Mouse (Mus musculus) liver, embryonic 13.5 days (tissue): Measurements from ENCODE around the gene Olfr761. TPM values are rescaled to one million over a fixed set of nuclear protein-coding genes. Genes with fewer than 3 reads are reported as not detected.
"Not testable (repeated sequence)": the region's sequence is repeated elsewhere in the genome, so short reads cannot be mapped to it uniquely, and the experiment has no call there.

ENCODE experiments used
- ATAC-seq: fragments of 200-750 bp; cut with Nextera tagmentation; 2 replicates; pipeline ENCODE4 v1.8.0; 2017; ENCODE audit warnings: low read depth, mild to moderate bottlenecking, moderate number of reproducible peaks, moderate library complexity
- DNase-seq: peaks from one replicate; pipeline ENCODE4 v3.0.0; 2022
- H3K27ac ChIP-seq: fragments of 300-500 bp; sonication (generic); 2 replicates; pipeline ENCODE4 v1.5.1; 2015; ENCODE audit warnings: moderate library complexity, mild to moderate bottlenecking, inconsistent platforms
- H3K27me3 ChIP-seq: fragments of 300-500 bp; sonication (generic); 2 replicates; pipeline ENCODE4 v1.6.1; 2015; ENCODE audit warnings: mild to moderate bottlenecking, inconsistent platforms
- H3K36me3 ChIP-seq: fragments of 300-500 bp; sonication (generic); 2 replicates; pipeline ENCODE4 v1.6.1; 2015; ENCODE audit warnings: mild to moderate bottlenecking, inconsistent platforms
- H3K4me1 ChIP-seq: fragments of 300-500 bp; sonication (generic); replicated peaks from 2 replicates; pipeline ENCODE4 v1.6.1; 2015; ENCODE audit warnings: inconsistent platforms
- H3K4me2 ChIP-seq: fragments of 300-500 bp; sonication (generic); 2 replicates; pipeline ENCODE4 v1.6.1; 2015; ENCODE audit warnings: inconsistent platforms, mild to moderate bottlenecking, moderate library complexity
- H3K4me3 ChIP-seq: fragments of 300-500 bp; sonication (generic); replicated peaks from 2 replicates; pipeline ENCODE4 v1.5.1; 2015; ENCODE audit warnings: mild to moderate bottlenecking, inconsistent platforms
- H3K9ac ChIP-seq: fragments of 300-500 bp; sonication (generic); 2 replicates; pipeline ENCODE4 v1.6.1; 2015; ENCODE audit warnings: mild to moderate bottlenecking, inconsistent platforms
- H3K9me3 ChIP-seq: fragments of 300-500 bp; sonication (generic); replicated peaks from 2 replicates; pipeline ENCODE4 v1.6.1; 2016; ENCODE audit warnings: inconsistent platforms
- WGBS: fragments of 180-500 bp; shearing (Covaris S2); methylation state at CpG from one replicate; pipeline ENCODE4 v1.1.7; 2015; ENCODE audit not compliant: insufficient replicate concordance; 5-methylcytosine and 5-hydroxymethylcytosine counted together
- polyA plus RNA-seq: library from polyadenylated mRNA; unstranded; fragments of >200 nt; fragmentation: Nextera tagmentation; extraction: Ambion mirVana; gene quantifications from 2 replicates; pipeline ENCODE4 v1.2.1, GENCODE M21; 2015

The Olfr761 gene
- not detected in 2 replicates for polyA plus RNA-seq

DNA sequence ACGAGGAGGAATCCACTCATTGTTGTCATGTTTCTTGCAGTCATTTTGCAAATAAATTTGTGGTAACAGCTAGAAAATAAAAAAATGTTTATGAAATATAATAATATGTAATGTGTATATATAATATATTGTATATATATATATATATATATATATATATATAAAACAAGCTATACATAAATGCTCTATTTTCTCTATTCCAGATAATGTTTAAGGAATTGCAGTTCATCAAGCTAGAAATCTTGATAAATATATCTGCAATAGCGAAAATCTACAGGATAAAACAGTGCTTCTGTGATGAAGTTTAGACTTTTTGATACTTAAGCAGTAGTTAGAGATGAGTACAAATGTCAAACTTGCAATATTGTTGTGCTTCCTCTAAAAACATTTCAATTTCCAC, at the start of gene Olfr761:
Olfr761 (minus strand) TSS at position 101 of the 400 bp plus-strand sequence.
- H3K9ac ChIP-seq: no peak within 1 kb of the TSS
- 41% methylated on average over 2 of the region's 2 CpGs for WGBS
- no peak within 1 kb of the TSS for H3K27ac ChIP-seq
- no peak for ATAC-seq
- H3K27me3 ChIP-seq: no peaks in the 10 kb centered on the region
- H3K9me3 ChIP-seq: no peaks in the 10 kb centered on the region
- H3K4me3 ChIP-seq: no peak within 1 kb of the TSS
- H3K4me2 ChIP-seq: no peak within 1 kb of the TSS
- H3K4me1 ChIP-seq: no peaks in the 10 kb centered on the region
- H3K36me3 ChIP-seq: no peaks in the 10 kb centered on the region
- DNase-seq: no peak

DNA sequence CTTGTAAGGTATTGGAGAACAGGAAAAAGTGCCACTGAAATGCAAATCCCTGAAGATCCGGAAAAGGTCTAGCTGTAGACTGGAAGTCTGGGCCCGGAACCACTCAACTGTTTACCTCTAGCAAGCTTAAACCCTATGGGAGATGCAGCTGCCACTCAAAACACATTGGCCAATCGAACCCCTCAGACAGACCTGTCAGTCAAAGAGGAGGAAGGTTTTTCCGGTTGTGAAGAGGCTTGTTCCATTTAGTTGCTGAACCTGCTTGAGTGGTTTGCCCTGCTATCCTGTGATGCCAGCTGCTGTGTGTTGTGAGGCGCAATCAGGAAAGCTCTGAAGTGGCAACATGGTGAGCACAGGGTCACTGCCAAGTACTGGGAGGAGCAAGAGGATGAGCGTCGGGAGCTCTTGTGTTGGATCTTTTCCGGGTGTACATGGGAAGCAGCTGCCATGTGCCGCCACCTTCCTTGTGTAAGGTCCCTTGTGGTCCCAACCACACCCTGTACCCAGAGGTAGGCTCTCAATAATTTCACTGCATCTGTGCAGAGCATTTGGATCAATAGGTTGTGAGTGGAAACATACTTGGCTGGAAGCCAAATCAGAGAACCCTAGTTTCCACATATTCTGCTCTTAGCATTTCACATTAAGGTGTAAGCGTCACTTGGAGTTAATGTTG, 42.9 kb upstream of the Olfr761 start:
- Histone ChIP-seq H3K9me3 (no peaks in the 10 kb centered on the region), H3K27me3 (no peaks in the 10 kb centered on the region), H3K36me3 (no peaks in the 10 kb centered on the region), H3K27ac (peak overlapping the region; percentile 43; the same call in 1 of the 2 replicates), H3K4me1 (0 out of 2 replicates have a peak, but pooled peaks cover 3% of the 10 kb centered on the region), H3K4me3 (peak overlapping the region; percentile 38), H3K9ac (0 out of 2 replicates have a peak overlapping the region, but pooled peaks have one; percentile 29), H3K4me2 (0 out of 2 replicates have a peak overlapping the region, but pooled peaks have one; percentile 6)
- ATAC-seq: peak; percentile 83
- WGBS: 52% methylated on average over 10 of the region's 10 CpGs
- peak; percentile 64 for DNase-seq

GRCm38 (mm10) chr17:37990453-37990961, 37.6 kb upstream of the Olfr761 start:
- Histone ChIP-seq H3K9me3 (no peaks in the 10 kb centered on the region), H3K27ac (peak overlapping the region; percentile 85), H3K4me1 (0 out of 2 replicates have a peak, but pooled peaks cover 3% of the 10 kb centered on the region), H3K4me3 (no peak overlapping the region), H3K4me2 (peak overlapping the region; percentile 35; the same call in 1 of the 2 replicates), H3K36me3 (no peaks in the 10 kb centered on the region), H3K9ac (peak overlapping the region; percentile 9; the same call in 1 of the 2 replicates), H3K27me3 (no peaks in the 10 kb centered on the region)
- ATAC-seq: peak; percentile 95
- WGBS: 28% methylated on average over 3 of the region's 3 CpGs
- peak; percentile 87 for DNase-seq

DNA sequence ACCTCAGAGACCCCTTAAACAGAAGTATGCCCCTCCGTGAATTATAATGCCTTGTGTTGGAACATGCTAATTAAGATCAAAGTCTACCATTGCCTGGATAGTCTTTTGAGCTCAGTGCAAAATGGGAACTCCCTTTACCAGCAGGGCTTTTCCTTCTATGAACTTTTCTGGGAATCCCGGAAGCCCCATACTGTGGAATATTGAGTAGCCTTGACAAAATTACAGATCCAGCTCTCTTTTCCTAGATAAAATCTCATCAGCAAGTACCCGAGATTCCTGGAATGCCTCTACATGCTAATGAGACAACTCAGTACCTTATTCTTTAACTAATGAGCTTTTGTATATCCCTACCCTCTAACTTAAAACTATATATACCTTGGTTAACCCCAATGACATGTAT, 20.7 kb upstream of the Olfr761 start:
- H3K4me3 ChIP-seq: no peak overlapping the region
- no peak overlapping the region for H3K27ac ChIP-seq
- ATAC-seq (no peak), DNase-seq (no peak)
- no peaks in the 10 kb centered on the region for H3K4me1 ChIP-seq
- no peak overlapping the region for H3K9ac ChIP-seq
- WGBS: 70% methylated on average over 3 of the region's 3 CpGs
- no peaks in the 10 kb centered on the region for H3K36me3 ChIP-seq
- H3K4me2 ChIP-seq: no peak overlapping the region
- H3K27me3 ChIP-seq: no peaks in the 10 kb centered on the region
- no peaks in the 10 kb centered on the region for H3K9me3 ChIP-seq

DNA sequence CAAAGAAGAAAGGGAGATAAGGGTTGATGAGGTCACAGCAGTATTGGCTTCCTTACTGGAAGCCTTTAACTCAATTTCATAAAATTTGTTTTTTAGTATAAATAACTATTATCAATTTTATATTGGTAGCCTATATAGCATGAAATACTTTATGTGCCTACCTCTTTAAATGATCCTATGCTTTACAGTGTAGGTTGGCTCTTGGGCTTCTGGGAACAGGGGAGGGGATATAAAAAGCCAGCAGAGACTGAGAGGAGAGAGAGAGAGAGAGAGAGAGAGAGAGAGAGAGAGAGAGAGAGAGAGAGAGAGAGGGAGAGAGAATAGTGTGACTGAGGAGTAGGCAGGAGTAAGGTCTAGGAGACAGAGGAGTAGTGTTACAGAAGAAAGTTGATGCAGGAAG, 32.6 kb downstream of the Olfr761 start, which contains the start of gene Olfr128:
Olfr128 (plus strand) TSS at position 301 of the 400 bp plus-strand sequence.
- H3K27me3 ChIP-seq: no peaks in the 10 kb centered on the region
- ATAC-seq: no peak
- no peaks in the 10 kb centered on the region for H3K9me3 ChIP-seq
- no peak for DNase-seq
- H3K36me3 ChIP-seq: no peaks in the 10 kb centered on the region
- no peak within 1 kb of the TSS for H3K9ac ChIP-seq
- H3K4me1 ChIP-seq: no peaks in the 10 kb centered on the region
- no peak within 1 kb of the TSS for H3K27ac ChIP-seq
- no peak within 1 kb of the TSS for H3K4me2 ChIP-seq
- H3K4me3 ChIP-seq: no peak within 1 kb of the TSS

DNA sequence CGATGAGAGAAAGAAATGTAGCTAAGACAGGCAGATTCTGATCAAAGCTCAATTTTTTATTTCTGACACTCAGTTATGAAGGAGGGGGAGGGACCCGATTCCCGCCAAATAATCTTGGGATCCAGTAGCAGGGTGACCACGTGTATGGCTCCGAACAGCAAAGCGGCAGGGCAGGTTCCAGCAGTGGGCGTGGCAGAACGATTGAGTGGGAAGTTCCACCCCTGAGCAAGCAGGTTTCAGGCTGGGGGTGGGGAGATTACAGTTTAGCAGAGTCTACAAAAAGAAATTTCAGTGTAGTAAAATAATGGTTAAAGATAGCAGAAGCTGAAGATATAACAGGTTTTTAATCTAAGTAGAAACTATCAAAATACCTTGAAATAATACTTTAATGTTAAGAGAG, 46.1 kb downstream of the Olfr761 start:
- H3K27me3 ChIP-seq, ATAC-seq, H3K9ac ChIP-seq, DNase-seq, H3K27ac ChIP-seq, H3K4me3 ChIP-seq, H3K4me1 ChIP-seq, H3K9me3 ChIP-seq, H3K4me2 ChIP-seq, H3K36me3 ChIP-seq: not testable (repeated sequence)
- 50% methylated on average over 8 of the region's 8 CpGs for WGBS

Other genes starting within 250 kb of the Olfr761 start
- not detected in 2 replicates for gene Olfr120, start 231.3 kb downstream of the Olfr761 start, polyA plus RNA-seq
- gene Olfr121, start 204.2 kb downstream of the Olfr761 start, polyA plus RNA-seq: not detected in 2 replicates
- gene Olfr122, start 184.5 kb downstream of the Olfr761 start, polyA plus RNA-seq: not detected in 2 replicates
- gene Olfr123, start 159.6 kb downstream of the Olfr761 start, polyA plus RNA-seq: not detected in 2 replicates
- gene Olfr124, start 153.2 kb downstream of the Olfr761 start, polyA plus RNA-seq: not detected in 2 replicates
- not detected in 2 replicates for gene Olfr125, start 120.1 kb downstream of the Olfr761 start, polyA plus RNA-seq
- gene Olfr126, start 105.6 kb downstream of the Olfr761 start, polyA plus RNA-seq: not detected in 2 replicates
- gene Olfr127, start 52.6 kb downstream of the Olfr761 start, polyA plus RNA-seq: not detected in 2 replicates
- not detected in 2 replicates for gene Olfr128, start 32.5 kb downstream of the Olfr761 start, polyA plus RNA-seq
- gene Olfr129, start 107.0 kb upstream of the Olfr761 start, polyA plus RNA-seq: not detected in 2 replicates
- gene Olfr130, start 110.8 kb upstream of the Olfr761 start, polyA plus RNA-seq: not detected in 2 replicates
- gene Olfr131, start 135.6 kb upstream of the Olfr761 start, polyA plus RNA-seq: not detected in 2 replicates
- gene Olfr132, start 181.4 kb upstream of the Olfr761 start, polyA plus RNA-seq: not detected in 2 replicates
- not detected in 2 replicates for gene Olfr133, start 192.2 kb upstream of the Olfr761 start, polyA plus RNA-seq
- gene Olfr134, start 218.3 kb upstream of the Olfr761 start, polyA plus RNA-seq: not detected in 2 replicates